12 mouse cellular contexts compared by ENCODE assay signal in genomic region chr2:28797490-28798106, GRCm38 (mm10). TPM values are rescaled to one million over a fixed set of nuclear protein-coding genes. Genes with fewer than 3 reads are reported as not detected.
DNase-seq lines count a peak whose midpoint lies in the region; ATAC-seq and TF ChIP-seq lines count a peak whose summit lies in the region.
"Had no signal": no experiment of that assay in that cellular context is flagged by ENCODE, and none has a peak within 500 bp of the region (broad histone marks: within the 10 kb centered on the region; RNA-seq: fewer than 3 reads in every experiment).

No protein-coding gene starts in this region.

- H3K36me3 ChIP-seq in heart, embryonic 11.5 days (ENCODE audit: control insufficient read depth, insufficient read depth, low read length), result no peaks in the 10 kb centered on the region
- no peaks in the 10 kb centered on the region for H3K36me3 ChIP-seq in forebrain, postnatal 0 days (ENCODE audit: insufficient read depth)
- H3K36me3 ChIP-seq in midbrain, embryonic 13.5 days, result no peaks in the 10 kb centered on the region
- no peaks in the 10 kb centered on the region for H3K36me3 ChIP-seq in kidney, embryonic 15.5 days
- H3K36me3 ChIP-seq: G1E; liver, embryonic 12.5 days had no signal

- H3K4me3 ChIP-seq in heart, embryonic 11.5 days (ENCODE audit: low read depth, low read length), result no peak overlapping the region
- H3K4me3 ChIP-seq in forebrain, postnatal 0 days (ENCODE audit: low read depth, low read length), result no peak overlapping the region
- no peak overlapping the region for H3K4me3 ChIP-seq in midbrain, embryonic 13.5 days (replicated peaks)
- H3K4me3 ChIP-seq in kidney, embryonic 15.5 days (replicated peaks), result no peak overlapping the region
- H3K4me3 ChIP-seq: liver, embryonic 12.5 days had no signal

- WGBS in heart, embryonic 11.5 days (ENCODE audit: insufficient replicate concordance), result 52% methylated on average over 18 of the region's 18 CpGs
- WGBS in forebrain, postnatal 0 days, result 17% methylated on average over 18 of the region's 18 CpGs
- WGBS in midbrain, embryonic 13.5 days, result 23% methylated on average over 18 of the region's 18 CpGs
- 26% methylated on average over 18 of the region's 18 CpGs for WGBS in kidney, embryonic 15.5 days

- H3K27me3 ChIP-seq in heart, embryonic 11.5 days (ENCODE audit: control insufficient read depth, insufficient read depth, low read length), result no peaks in the 10 kb centered on the region
- no peaks in the 10 kb centered on the region for H3K27me3 ChIP-seq in forebrain, postnatal 0 days (ENCODE audit: insufficient read depth, low read length)
- H3K27me3 ChIP-seq in midbrain, embryonic 13.5 days, result peaks cover 3% of the 10 kb centered on the region
- 0 out of 2 replicates have a peak, but pooled peaks cover 4% of the 10 kb centered on the region for H3K27me3 ChIP-seq in kidney, embryonic 15.5 days

- TF ChIP-seq CTCF in forebrain, postnatal 0 days (IDR thresholded peaks at IDR 0.05; ENCODE audit: low read depth), result no peak

- DNase-seq in heart, adult 9 months (ENCODE audit: low spot score in 2 of 2), result no peak
- DNase-seq in MEL-GATA-1-ER (ENCODE audit: extremely low read depth, low read depth), result peak; percentile 53
- DNase-seq in forebrain, postnatal 0 days, result peak; percentile 76
- no peak for DNase-seq in liver
- no peak for DNase-seq in cerebellum, adult 9-10 months
- DNase-seq: heart, postnatal 10 days; thymus, adult 2 months had no signal

- no peaks in the 10 kb centered on the region for H3K9me3 ChIP-seq in heart, embryonic 11.5 days (replicated peaks; ENCODE audit: control insufficient read depth, low read length)
- H3K9me3 ChIP-seq in forebrain, postnatal 0 days (ENCODE audit: low read length), result no peaks in the 10 kb centered on the region
- no peaks in the 10 kb centered on the region for H3K9me3 ChIP-seq in midbrain, embryonic 13.5 days
- no peaks in the 10 kb centered on the region for H3K9me3 ChIP-seq in kidney, embryonic 15.5 days (replicated peaks)
- H3K9me3 ChIP-seq: G1E; liver, embryonic 12.5 days had no signal

- peaks cover 4% of the 10 kb centered on the region for H3K4me1 ChIP-seq in heart, embryonic 11.5 days (ENCODE audit: control insufficient read depth, insufficient read depth, low read length)
- H3K4me1 ChIP-seq in forebrain, postnatal 0 days (ENCODE audit: insufficient read depth), result 0 out of 2 replicates have a peak, but pooled peaks cover 4% of the 10 kb centered on the region
- peaks cover 40% of the 10 kb centered on the region for H3K4me1 ChIP-seq in midbrain, embryonic 13.5 days (replicated peaks)
- peaks cover 30% of the 10 kb centered on the region for H3K4me1 ChIP-seq in kidney, embryonic 15.5 days

- H3K4me2 ChIP-seq in heart, embryonic 11.5 days, result no peak overlapping the region
- H3K4me2 ChIP-seq in forebrain, postnatal 0 days (ENCODE audit: low read depth), result peak overlapping the region; percentile 16; the same call in 1 of the 2 replicates
- H3K4me2 ChIP-seq in midbrain, embryonic 13.5 days (replicated peaks), result peak overlapping the region; percentile 29
- no peak overlapping the region for H3K4me2 ChIP-seq in kidney, embryonic 15.5 days
- H3K4me2 ChIP-seq: liver, embryonic 12.5 days had no signal

- no peak overlapping the region for H3K9ac ChIP-seq in heart, embryonic 11.5 days (ENCODE audit: low read depth, low read length)
- H3K9ac ChIP-seq in forebrain, postnatal 0 days, result 0 out of 2 replicates have a peak overlapping the region, but pooled peaks have one; percentile 14
- no peak overlapping the region for H3K9ac ChIP-seq in midbrain, embryonic 13.5 days (replicated peaks)
- no peak overlapping the region for H3K9ac ChIP-seq in kidney, embryonic 15.5 days
- H3K9ac ChIP-seq: liver, embryonic 12.5 days had no signal

- no peak for ATAC-seq in heart, embryonic 11.5 days (replicated peaks; ENCODE audit: insufficient number of reproducible peaks, low FRiP score, low TSS enrichment)
- peak; percentile 88 for ATAC-seq in forebrain, postnatal 0 days
- peak; percentile 89 for ATAC-seq in midbrain, embryonic 13.5 days
- ATAC-seq in kidney, embryonic 15.5 days (replicated peaks; ENCODE audit: low FRiP score), result no peak
- ATAC-seq: liver, embryonic 12.5 days had no signal

- peak overlapping the region; percentile 46; the same call in 1 of the 2 replicates for H3K27ac ChIP-seq in heart, embryonic 11.5 days (ENCODE audit: low read depth, low read length)
- H3K27ac ChIP-seq in forebrain, postnatal 0 days (ENCODE audit: low read depth, low read length), result peak overlapping the region; percentile 60; the same call in 1 of the 2 replicates
- H3K27ac ChIP-seq in midbrain, embryonic 13.5 days, result peak overlapping the region; percentile 80
- H3K27ac ChIP-seq in kidney, embryonic 15.5 days, result no peak overlapping the region
- H3K27ac ChIP-seq: liver, embryonic 12.5 days had no signal

RNA-seq across cellular contexts. Expression of gene Gtf3c4, which starts 42.6 kb away (rescaled TPM):
- polyA plus RNA-seq in heart, embryonic 11.5 days (2014; fragmentation: Nextera tagmentation; extraction: Ambion mirVana), result 13.7 and 13.9 TPM in 2 replicates
- 59.4 and 86.0 TPM in 2 replicates for total RNA-seq in forebrain, postnatal 0 days (2014; rRNA removed)
- 11.1 and 15.8 TPM in 2 replicates for polyA plus RNA-seq in forebrain, postnatal 0 days (2015; fragmentation: Nextera tagmentation; extraction: Ambion mirVana)
- 21.3 and 22.0 TPM in 2 replicates for polyA plus RNA-seq in midbrain, embryonic 13.5 days (2015; fragmentation: Nextera tagmentation; extraction: Ambion mirVana)
- 15.5 and 16.5 TPM in 2 replicates for polyA plus RNA-seq in kidney, embryonic 15.5 days (2015; fragmentation: Nextera tagmentation; extraction: Ambion mirVana)

RNA-seq across cellular contexts. Expression of gene Ddx31, which starts 42.6 kb away (rescaled TPM):
- 9.1 and 9.4 TPM in 2 replicates for polyA plus RNA-seq in heart, embryonic 11.5 days (2014; fragmentation: Nextera tagmentation; extraction: Ambion mirVana)
- 22.3 and 22.9 TPM in 2 replicates for total RNA-seq in forebrain, postnatal 0 days (2014; rRNA removed)
- 9.0 and 10.0 TPM in 2 replicates for polyA plus RNA-seq in forebrain, postnatal 0 days (2015; fragmentation: Nextera tagmentation; extraction: Ambion mirVana)
- polyA plus RNA-seq in midbrain, embryonic 13.5 days (2015; fragmentation: Nextera tagmentation; extraction: Ambion mirVana), result 14.1 and 16.9 TPM in 2 replicates
- polyA plus RNA-seq in kidney, embryonic 15.5 days (2015; fragmentation: Nextera tagmentation; extraction: Ambion mirVana), result 14.9 and 15.6 TPM in 2 replicates

Comparison
In these comparisons a context has a peak if more than half of its experiments do, and no peak if none do; other contexts are left out.
1. ATAC-seq: peak in forebrain, postnatal 0 days (single experiment) and midbrain, embryonic 13.5 days (single experiment); none in heart, embryonic 11.5 days (single experiment) and kidney, embryonic 15.5 days (single experiment).
2. H3K4me2 ChIP-seq: peak in forebrain, postnatal 0 days (single experiment) and midbrain, embryonic 13.5 days (single experiment); none in heart, embryonic 11.5 days (single experiment) and kidney, embryonic 15.5 days (single experiment).
3. DNase-seq: peak in MEL-GATA-1-ER (single experiment) and forebrain, postnatal 0 days (single experiment); none in heart, adult 9 months (0 of 2), liver (single experiment) and cerebellum, adult 9-10 months (single experiment).